Comparison of ENCODE assay signal across 9 mouse cellular contexts in genomic region chr2:96319201-96319600, GRCm38 (mm10). TPM values are rescaled to one million over a fixed set of nuclear protein-coding genes. Genes with fewer than 3 reads are reported as not detected.
DNase-seq lines count a peak whose midpoint lies in the region; ATAC-seq and TF ChIP-seq lines count a peak whose summit lies in the region.
"Had no signal": no experiment of that assay in that cellular context is flagged by ENCODE, and none has a peak within 500 bp of the region (broad histone marks: within the 10 kb centered on the region; RNA-seq: fewer than 3 reads in every experiment).

No protein-coding gene starts in this region.

- no peak for DNase-seq in heart, adult 2 months
- no peak for DNase-seq in embryonic facial prominence, embryonic 14.5 days (ENCODE audit: low spot score)
- DNase-seq in layer of hippocampus, postnatal 14 days (ENCODE audit: low spot score in 2 of 2), result peak; percentile 12 to 37
- DNase-seq in right cerebral cortex, adult 18-20 months, result peak; percentile 63
- DNase-seq in c-Kit-positive CD71-positive TER-119-positive erythroid progenitor cells, embryonic 14.5 days (ENCODE audit: low spot score), result no peak
- no peak for DNase-seq in urinary bladder, postnatal 25 days (ENCODE audit: low spot score)

- no peaks in the 10 kb centered on the region for H3K79me2 ChIP-seq in heart, adult 2 months (replicated peaks; ENCODE audit: control insufficient read depth, insufficient read depth, low read length)

- ATAC-seq in heart, embryonic 12.5 days (ENCODE audit: insufficient number of reproducible peaks, low FRiP score), result no peak
- no peak for ATAC-seq in embryonic facial prominence, embryonic 14.5 days (ENCODE audit: low read depth)
- ATAC-seq in kidney, embryonic 16.5 days (ENCODE audit: low FRiP score, low TSS enrichment), result no peak
- ATAC-seq: intestine, postnatal 0 days had no signal

- no peak for TF ChIP-seq EP300 in heart, adult 2 months (IDR thresholded peaks at IDR 0.05; ENCODE audit: insufficient read depth, low read depth, low read length)

- 0 out of 2 replicates have a peak, but pooled peaks cover 6% of the 10 kb centered on the region for H3K27me3 ChIP-seq in heart, embryonic 12.5 days (replicated peaks)
- H3K27me3 ChIP-seq in heart, adult 2 months (ENCODE audit: control insufficient read depth, insufficient read depth, low read length), result peaks cover 1% of the 10 kb centered on the region
- 0 out of 2 replicates have a peak, but pooled peaks cover 9% of the 10 kb centered on the region for H3K27me3 ChIP-seq in embryonic facial prominence, embryonic 14.5 days (replicated peaks; ENCODE audit: control insufficient read depth, insufficient read depth, low read length)
- peaks cover 6% of the 10 kb centered on the region for H3K27me3 ChIP-seq in kidney, embryonic 16.5 days (ENCODE audit: insufficient read depth, low read length)

- intact Hi-C loops in heart, adult 2 months (cut with DNase I), result no loop called here

- H3K9ac ChIP-seq in heart, embryonic 12.5 days, result no peak overlapping the region
- no peak overlapping the region for H3K9ac ChIP-seq in heart, adult 2 months (ENCODE audit: low read depth, low read length)
- no peak overlapping the region for H3K9ac ChIP-seq in embryonic facial prominence, embryonic 14.5 days (ENCODE audit: low read depth, low read length)
- no peak overlapping the region for H3K9ac ChIP-seq in kidney, embryonic 16.5 days (replicated peaks; ENCODE audit: low read length)

- no peaks in the 10 kb centered on the region for H3K9me3 ChIP-seq in heart, embryonic 12.5 days (replicated peaks)
- no peaks in the 10 kb centered on the region for H3K9me3 ChIP-seq in embryonic facial prominence, embryonic 14.5 days (ENCODE audit: control insufficient read depth, low read length)
- no peaks in the 10 kb centered on the region for H3K9me3 ChIP-seq in kidney, embryonic 16.5 days (ENCODE audit: low read length)

- no peak for TF ChIP-seq POLR2A in heart, adult 2 months (IDR thresholded peaks at IDR 0.05; ENCODE audit: insufficient read depth, low read depth, low read length)

- H3K4me1 ChIP-seq in heart, embryonic 12.5 days (replicated peaks), result peaks cover 25% of the 10 kb centered on the region; the same call in 1 of the 2 replicates
- H3K4me1 ChIP-seq in heart, adult 2 months (ENCODE audit: control insufficient read depth, insufficient read depth, low read length), result no peaks in the 10 kb centered on the region; the same call in 1 of the 2 replicates
- H3K4me1 ChIP-seq in embryonic facial prominence, embryonic 14.5 days (ENCODE audit: control insufficient read depth, insufficient read depth, low read length), result 0 out of 2 replicates have a peak, but pooled peaks cover 3% of the 10 kb centered on the region
- H3K4me1 ChIP-seq in kidney, embryonic 16.5 days (ENCODE audit: insufficient read depth, low read length), result no peaks in the 10 kb centered on the region

- WGBS in heart, embryonic 12.5 days, result 16% methylated on average over 8 of the region's 8 CpGs
- 15% methylated on average over 8 of the region's 8 CpGs for WGBS in heart, adult 2 months
- 8% methylated on average over 8 of the region's 8 CpGs for WGBS in embryonic facial prominence, embryonic 14.5 days
- 6% methylated on average over 8 of the region's 8 CpGs for WGBS in kidney, embryonic 16.5 days

- peak overlapping the region; percentile 64 for H3K4me2 ChIP-seq in heart, embryonic 12.5 days
- peak overlapping the region; percentile 40; the same call in 1 of the 2 replicates for H3K4me2 ChIP-seq in embryonic facial prominence, embryonic 14.5 days (ENCODE audit: low read depth, low read length)
- H3K4me2 ChIP-seq in kidney, embryonic 16.5 days (replicated peaks; ENCODE audit: low read depth, low read length), result no peak overlapping the region

- no peaks in the 10 kb centered on the region for H3K36me3 ChIP-seq in heart, embryonic 12.5 days
- H3K36me3 ChIP-seq in heart, adult 2 months (ENCODE audit: control insufficient read depth, insufficient read depth, low read length), result no peaks in the 10 kb centered on the region
- no peaks in the 10 kb centered on the region for H3K36me3 ChIP-seq in embryonic facial prominence, embryonic 14.5 days (ENCODE audit: control insufficient read depth, insufficient read depth, low read length)
- H3K36me3 ChIP-seq in kidney, embryonic 16.5 days (ENCODE audit: insufficient read depth, low read length), result no peaks in the 10 kb centered on the region

- peak overlapping the region; percentile 27 for H3K4me3 ChIP-seq in heart, embryonic 12.5 days
- no peak overlapping the region for H3K4me3 ChIP-seq in heart, adult 2 months
- H3K4me3 ChIP-seq in embryonic facial prominence, embryonic 14.5 days (ENCODE audit: low read depth, low read length), result peak overlapping the region; percentile 3; the same call in 1 of the 2 replicates
- no peak overlapping the region for H3K4me3 ChIP-seq in kidney, embryonic 16.5 days (ENCODE audit: low read length)

- TF ChIP-seq CTCF in heart, adult 2 months (IDR thresholded peaks at IDR 0.05), result no peak

- H3K27ac ChIP-seq in heart, embryonic 12.5 days (ENCODE audit: poor library complexity, severe bottlenecking), result no peak overlapping the region
- no peak overlapping the region for H3K27ac ChIP-seq in heart, adult 2 months
- no peak overlapping the region for H3K27ac ChIP-seq in embryonic facial prominence, embryonic 14.5 days (replicated peaks; ENCODE audit: low read depth, low read length)
- no peak overlapping the region for H3K27ac ChIP-seq in kidney, embryonic 16.5 days (ENCODE audit: low read length)

RNA-seq across cellular contexts. Expression of gene Lrrc4c, which starts 1.2 kb away (rescaled TPM):
- polyA plus RNA-seq in heart, embryonic 12.5 days (2016; fragmentation: Nextera tagmentation; extraction: Ambion mirVana), result 0.31 and 0.48 TPM in 2 replicates
- under 1 TPM; 0.20 to 0.39 TPM for total RNA-seq in heart, adult 2 months (2021)
- 0.23 and 0.35 TPM in 2 replicates for polyA plus RNA-seq in heart, adult 2 months (2012; rRNA removed)
- 1.9 and 2.9 TPM in 2 replicates for polyA plus RNA-seq in embryonic facial prominence, embryonic 14.5 days (2014; fragmentation: Nextera tagmentation; extraction: Ambion mirVana)
- 10 to 100 TPM; 50.8 to 62.0 TPM for total RNA-seq in layer of hippocampus, postnatal 14 days (2021)
- 0.62 and 0.69 TPM in 2 replicates for polyA plus RNA-seq in kidney, embryonic 16.5 days (2015; fragmentation: Nextera tagmentation; extraction: Ambion mirVana)

Comparison
In these comparisons a context has a peak if more than half of its experiments do, and no peak if none do; other contexts are left out.
1. H3K4me3 ChIP-seq: peak in heart, embryonic 12.5 days (single experiment) and embryonic facial prominence, embryonic 14.5 days (single experiment); none in heart, adult 2 months (single experiment) and kidney, embryonic 16.5 days (single experiment).
2. DNase-seq: peak in layer of hippocampus, postnatal 14 days (2 of 2) and right cerebral cortex, adult 18-20 months (single experiment); none in heart, adult 2 months (0 of 2), embryonic facial prominence, embryonic 14.5 days (single experiment), c-Kit-positive CD71-positive TER-119-positive erythroid progenitor cells, embryonic 14.5 days (single experiment) and urinary bladder, postnatal 25 days (single experiment).